Mouse (Mus musculus) midbrain, postnatal 0 days (tissue): Measurements from ENCODE around the gene AW822073. TPM values are rescaled to one million over a fixed set of nuclear protein-coding genes. Genes with fewer than 3 reads are reported as not detected.

ENCODE experiments used
- ATAC-seq: fragments of 200-750 bp; cut with Nextera tagmentation; 2 replicates; pipeline ENCODE4 v1.8.0; 2017; ENCODE audit warnings: moderate number of reproducible peaks, mild to moderate bottlenecking, moderate TSS enrichment, moderate library complexity; ENCODE audit not compliant: low FRiP score
- DNase-seq: peaks from one replicate; pipeline ENCODE4 v3.0.0-alpha.2; 2015; ENCODE audit warnings: low spot score
- H3K27ac ChIP-seq: fragments of 300-500 bp; sonication (generic); 2 replicates; pipeline ENCODE4 v1.5.1; 2014; ENCODE audit warnings: low read depth, mild to moderate bottlenecking, low read length, mixed read lengths
- H3K27me3 ChIP-seq: fragments of 300-500 bp; sonication (generic); 2 replicates; pipeline ENCODE4 v1.6.1; 2014; ENCODE audit warnings: low read length, control low read depth, mixed read lengths; ENCODE audit not compliant: insufficient read depth
- H3K36me3 ChIP-seq: fragments of 300-500 bp; sonication (generic); 2 replicates; pipeline ENCODE4 v1.6.1; 2014; ENCODE audit warnings: low read length, control low read depth, mixed read lengths; ENCODE audit not compliant: insufficient read depth
- H3K4me1 ChIP-seq: fragments of 300-500 bp; sonication (generic); 2 replicates; pipeline ENCODE4 v1.6.1; 2014; ENCODE audit warnings: mild to moderate bottlenecking, control low read depth, antibody characterized with exemption, low read length, mixed read lengths; ENCODE audit not compliant: insufficient read depth
- H3K4me2 ChIP-seq: fragments of 300-500 bp; sonication (generic); 2 replicates; pipeline ENCODE4 v1.6.1; 2014; ENCODE audit warnings: low read depth, mild to moderate bottlenecking, low read length, mixed read lengths; ENCODE audit not compliant: poor library complexity, severe bottlenecking
- H3K4me3 ChIP-seq: fragments of 300-500 bp; sonication (generic); 2 replicates; pipeline ENCODE4 v1.5.1; 2014; ENCODE audit warnings: low read depth, mild to moderate bottlenecking, low read length, moderate library complexity
- H3K9ac ChIP-seq: fragments of 300-500 bp; sonication (generic); replicated peaks from 2 replicates; pipeline ENCODE4 v1.6.1; 2014; ENCODE audit warnings: mild to moderate bottlenecking, low read length, moderate library complexity, mixed read lengths; ENCODE audit not compliant: poor library complexity, severe bottlenecking
- H3K9me3 ChIP-seq: fragments of 300-500 bp; sonication (generic); 2 replicates; pipeline ENCODE4 v1.6.1; 2016; ENCODE audit warnings: low read length, control low read depth
- CTCF ChIP-seq: IDR thresholded peaks from 2 replicates; pipeline ENCODE4 v1.5.1; 2016; ENCODE audit warnings: antibody characterized with exemption, mild to moderate bottlenecking
- WGBS: fragments of 180-500 bp; shearing (Covaris S2); extraction: QIAGEN DNeasy Blood & Tissue Kit; methylation state at CpG from one replicate; pipeline ENCODE4 v1.1.7; 2014; 5-methylcytosine and 5-hydroxymethylcytosine counted together
- polyA plus RNA-seq: library from polyadenylated mRNA; unstranded; fragments of >200 nt; fragmentation: Nextera tagmentation; extraction: Ambion mirVana; gene quantifications from 2 replicates; pipeline ENCODE4 v1.2.1, GENCODE M21; 2015
- total RNA-seq: library from RNA; depleted of rRNA; stranded (reverse); fragments of >200 nt; gene quantifications from 2 replicates; pipeline ENCODE4 v1.2.3, GENCODE M21; 2014

Gene AW822073
- total and polyA plus RNA-seq, 2 experiments from 2014 or later: not detected

DNA sequence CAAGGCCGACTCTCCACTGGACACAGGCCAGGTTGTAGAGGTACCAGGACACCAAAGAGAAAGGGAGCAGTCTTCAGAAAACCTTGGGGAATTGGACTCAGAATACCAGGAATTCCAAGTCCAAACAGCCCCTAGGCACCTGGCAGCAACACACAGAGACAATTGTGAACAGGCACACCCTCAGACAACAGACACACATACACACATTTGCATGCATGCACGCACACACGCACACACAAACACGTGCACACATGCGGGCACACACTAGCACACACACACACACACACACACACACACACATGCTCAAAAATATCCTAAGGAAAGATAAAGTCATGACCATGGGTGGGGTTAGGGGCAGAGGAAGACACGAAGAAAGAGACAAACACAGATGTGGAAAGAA is 4.0 kb downstream of the AW822073 start:
- Histone ChIP-seq H3K4me1 (no peaks in the 10 kb centered on the region), H3K36me3 (no peaks in the 10 kb centered on the region), H3K27ac (no peak overlapping the region), H3K4me3 (no peak overlapping the region), H3K9me3 (no peaks in the 10 kb centered on the region), H3K9ac (no peak overlapping the region), H3K4me2 (no peak overlapping the region), H3K27me3 (no peaks in the 10 kb centered on the region)
- 86% methylated on average over 6 of the region's 6 CpGs for WGBS
- DNase-seq (no peak), ATAC-seq (no peak)
- no peak for TF ChIP-seq CTCF

DNA sequence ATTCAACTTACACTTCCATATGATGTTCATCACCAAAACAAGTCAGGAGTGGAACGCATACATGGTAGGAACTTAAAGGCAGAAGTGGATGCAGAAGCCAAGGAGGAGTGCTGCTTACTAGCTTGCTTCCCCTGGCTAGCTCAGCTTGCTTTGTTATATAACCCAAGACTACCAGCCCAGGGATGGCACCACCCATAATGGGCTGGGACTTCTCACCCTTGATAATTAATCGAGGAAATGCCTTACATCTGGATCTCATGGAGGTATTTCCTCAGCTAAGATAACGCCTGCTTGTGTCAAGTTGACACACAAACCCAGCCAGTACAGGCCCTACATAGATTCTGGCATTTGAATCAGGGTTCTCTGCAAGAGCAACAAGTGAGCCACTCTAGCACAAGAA is 7.4 kb downstream of the AW822073 start:
- 88% methylated on average over 3 of the region's 3 CpGs for WGBS
- H3K27me3 ChIP-seq: no peaks in the 10 kb centered on the region
- H3K4me3 ChIP-seq: no peak overlapping the region
- no peaks in the 10 kb centered on the region for H3K9me3 ChIP-seq
- DNase-seq: no peak
- no peak overlapping the region for H3K9ac ChIP-seq
- no peak for TF ChIP-seq CTCF
- H3K4me1 ChIP-seq: no peaks in the 10 kb centered on the region
- no peak overlapping the region for H3K4me2 ChIP-seq
- ATAC-seq: no peak
- no peak overlapping the region for H3K27ac ChIP-seq
- no peaks in the 10 kb centered on the region for H3K36me3 ChIP-seq

DNA sequence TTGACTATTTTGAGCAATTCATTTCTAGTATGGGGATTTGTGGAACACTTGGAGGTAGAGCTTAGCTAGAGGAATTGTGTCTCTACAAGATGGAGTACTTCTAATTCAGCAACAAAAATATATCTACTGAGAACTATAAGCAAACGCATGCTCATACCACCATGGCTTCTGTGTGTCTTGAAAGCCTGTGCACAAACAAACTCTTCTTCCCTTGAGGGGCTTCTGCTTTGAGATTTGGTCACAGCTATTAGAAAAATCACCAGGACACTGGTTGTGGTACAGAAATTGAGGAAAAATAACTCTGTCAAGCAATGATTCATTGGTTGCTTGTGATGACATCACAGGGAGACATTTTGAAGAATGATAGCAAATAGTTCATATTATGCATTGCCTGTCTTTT is 9.4 kb downstream of the AW822073 start:
- H3K36me3 ChIP-seq: no peaks in the 10 kb centered on the region
- H3K9me3 ChIP-seq: no peaks in the 10 kb centered on the region
- no peaks in the 10 kb centered on the region for H3K4me1 ChIP-seq
- TF ChIP-seq CTCF: no peak
- no peak overlapping the region for H3K27ac ChIP-seq
- H3K4me2 ChIP-seq: no peak overlapping the region
- no peak overlapping the region for H3K4me3 ChIP-seq
- DNase-seq: no peak
- WGBS: 91% methylated on average over 1 of the region's 1 CpGs
- no peak for ATAC-seq
- H3K27me3 ChIP-seq: no peaks in the 10 kb centered on the region
- H3K9ac ChIP-seq: no peak overlapping the region

DNA sequence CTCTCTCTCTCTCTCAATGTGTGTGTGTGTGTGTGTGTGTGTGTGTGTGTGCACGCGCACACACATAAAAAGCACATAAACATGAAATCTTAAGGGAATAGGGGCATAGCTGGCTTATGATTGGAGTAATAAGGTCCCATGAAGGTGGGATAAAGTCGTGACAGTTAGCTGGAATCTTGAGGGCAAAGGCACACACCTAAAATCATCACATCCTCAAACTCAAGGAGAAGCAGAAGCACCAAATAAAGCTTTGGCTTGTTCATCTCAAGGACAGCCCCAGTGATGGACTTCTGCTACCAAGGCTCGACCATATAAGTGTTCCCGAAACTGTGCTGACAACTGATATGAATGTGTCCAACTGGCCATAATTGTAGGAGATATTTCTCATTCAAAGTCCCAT is 9.8 kb downstream of the AW822073 start:
- TF ChIP-seq CTCF: no peak
- H3K27ac ChIP-seq: no peak overlapping the region
- no peaks in the 10 kb centered on the region for H3K27me3 ChIP-seq
- H3K9ac ChIP-seq: no peak overlapping the region
- no peak overlapping the region for H3K4me3 ChIP-seq
- no peaks in the 10 kb centered on the region for H3K36me3 ChIP-seq
- no peak overlapping the region for H3K4me2 ChIP-seq
- no peaks in the 10 kb centered on the region for H3K4me1 ChIP-seq
- ATAC-seq (no peak), DNase-seq (no peak)
- 79% methylated on average over 5 of the region's 5 CpGs for WGBS
- no peaks in the 10 kb centered on the region for H3K9me3 ChIP-seq

DNA sequence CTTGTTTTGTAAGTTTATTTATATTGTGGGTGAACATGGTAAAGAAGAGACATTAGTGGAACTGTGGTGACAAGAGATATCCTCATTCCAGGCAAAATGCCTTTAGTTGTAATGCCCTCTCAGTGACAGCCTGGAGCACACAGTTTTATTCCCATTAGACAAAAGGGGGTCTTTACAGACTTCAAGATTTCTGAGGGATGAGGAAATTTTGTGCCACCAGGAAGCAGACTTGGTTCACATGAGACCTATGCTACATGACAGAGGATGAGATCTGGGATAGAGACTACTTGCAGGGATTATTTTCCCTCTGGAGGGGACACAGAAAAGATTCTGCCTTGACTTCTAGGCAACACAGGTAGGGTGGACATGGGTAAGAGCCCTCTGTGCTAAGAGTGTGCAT is 10.2 kb downstream of the AW822073 start:
- Histone ChIP-seq H3K9me3 (no peaks in the 10 kb centered on the region), H3K27me3 (no peaks in the 10 kb centered on the region), H3K27ac (no peak overlapping the region), H3K4me3 (no peak overlapping the region), H3K9ac (no peak overlapping the region), H3K4me1 (no peaks in the 10 kb centered on the region), H3K36me3 (no peaks in the 10 kb centered on the region), H3K4me2 (no peak overlapping the region)
- no peak for TF ChIP-seq CTCF
- no peak for DNase-seq
- ATAC-seq: no peak

DNA sequence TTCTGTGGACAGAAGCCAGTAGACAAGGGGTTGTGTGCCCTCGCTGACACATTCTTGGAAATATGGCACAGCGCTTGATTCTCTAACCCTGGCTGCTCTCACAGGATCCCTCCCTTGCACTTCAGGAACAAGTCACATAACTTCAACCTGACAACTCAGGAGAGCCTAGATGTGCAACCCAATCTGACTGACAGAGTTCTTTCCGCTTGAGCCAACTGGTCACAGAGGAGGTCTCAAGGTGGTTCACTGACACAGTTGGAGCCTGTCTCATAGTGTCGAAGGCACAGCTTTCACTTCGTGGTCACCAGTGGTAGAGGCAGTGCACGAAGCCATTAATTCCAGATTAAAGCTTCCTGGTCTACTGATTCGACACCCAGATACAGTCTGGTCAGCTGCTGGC is 12.5 kb downstream of the AW822073 start:
- H3K36me3 ChIP-seq: no peaks in the 10 kb centered on the region
- H3K27ac ChIP-seq: no peak overlapping the region
- H3K4me2 ChIP-seq: no peak overlapping the region
- H3K9me3 ChIP-seq: no peaks in the 10 kb centered on the region
- H3K9ac ChIP-seq: no peak overlapping the region
- TF ChIP-seq CTCF: no peak
- WGBS: 75% methylated on average over 7 of the region's 7 CpGs
- H3K4me1 ChIP-seq: no peaks in the 10 kb centered on the region
- DNase-seq (no peak), ATAC-seq (no peak)
- H3K4me3 ChIP-seq: no peak overlapping the region
- H3K27me3 ChIP-seq: no peaks in the 10 kb centered on the region

DNA sequence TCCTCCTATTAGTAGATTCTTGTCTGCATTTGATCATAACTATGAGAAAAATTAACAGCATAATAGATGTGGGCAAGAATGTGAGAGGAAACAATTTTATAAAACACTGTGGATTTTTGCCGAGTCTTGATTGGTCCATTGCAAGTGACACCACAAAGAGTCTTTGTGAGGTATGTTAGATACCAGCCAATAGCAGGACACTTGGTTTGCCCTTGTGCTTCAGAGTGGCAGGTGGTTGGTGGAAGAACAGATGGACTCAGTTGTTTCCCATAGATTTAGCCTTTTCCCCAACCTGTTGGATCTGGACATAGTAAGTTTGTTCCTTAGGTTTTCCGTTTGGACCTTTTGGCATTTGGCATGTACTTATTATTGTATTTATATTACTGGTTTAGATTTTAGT is 13.5 kb downstream of the AW822073 start:
- no peaks in the 10 kb centered on the region for H3K4me1 ChIP-seq
- no peak overlapping the region for H3K27ac ChIP-seq
- no peak overlapping the region for H3K4me3 ChIP-seq
- TF ChIP-seq CTCF: no peak
- H3K36me3 ChIP-seq: no peaks in the 10 kb centered on the region
- no peak overlapping the region for H3K4me2 ChIP-seq
- WGBS: 92% methylated on average over 2 of the region's 2 CpGs
- no peaks in the 10 kb centered on the region for H3K27me3 ChIP-seq
- ATAC-seq (no peak), DNase-seq (no peak)
- no peaks in the 10 kb centered on the region for H3K9me3 ChIP-seq
- H3K9ac ChIP-seq: no peak overlapping the region
